Mouse (Mus musculus): Measurements from ENCODE around the gene Cacna1d. TPM values are rescaled to one million over a fixed set of nuclear protein-coding genes. Genes with fewer than 3 reads are reported as not detected.

Cacna1d gene
- polyA plus RNA-seq, 1 experiment from 2014 or later = 1.5 TPM

GRCm38 (mm10) chr14:30045704-30046220, 445.5 kb downstream of the Cacna1d start:
- Histone ChIP-seq H3K4me3 (ENCODE audit: low read depth, low read length) (no peak overlapping the region), H3K4me2 (replicated peaks; ENCODE audit: low read depth) (no peak overlapping the region), H3K27ac (ENCODE audit: low read depth, low read length) (no peak overlapping the region), H3K9me3 (ENCODE audit: control insufficient read depth) (no peaks in the 10 kb centered on the region), H3K36me3 (ENCODE audit: control insufficient read depth, insufficient read depth) (no peaks in the 10 kb centered on the region; the same call in 1 of the 2 replicates), H3K27me3 (replicated peaks; ENCODE audit: control insufficient read depth, insufficient read depth, low read length) (no peaks in the 10 kb centered on the region), H3K9ac (ENCODE audit: low read depth, low read length) (no peak overlapping the region), H3K4me1 (replicated peaks; ENCODE audit: control insufficient read depth, insufficient read depth, low read length) (no peaks in the 10 kb centered on the region)
- ATAC-seq = no peak
- WGBS = 75% methylated on average over 8 of the region's 8 CpGs
- no peak for TF ChIP-seq CTCF (IDR thresholded peaks at IDR 0.05; ENCODE audit: low read depth)

GRCm38 (mm10) chr14:30045239-30045638, 446.0 kb downstream of the Cacna1d start:
- no peak overlapping the region for H3K4me3 ChIP-seq (ENCODE audit: low read depth, low read length)
- no peak overlapping the region for H3K27ac ChIP-seq (ENCODE audit: low read depth, low read length)
- H3K36me3 ChIP-seq (ENCODE audit: control insufficient read depth, insufficient read depth) = no peaks in the 10 kb centered on the region; the same call in 1 of the 2 replicates
- WGBS = 61% methylated on average over 10 of the region's 10 CpGs
- ATAC-seq = no peak
- H3K9me3 ChIP-seq (ENCODE audit: control insufficient read depth) = no peaks in the 10 kb centered on the region
- no peak for TF ChIP-seq CTCF (IDR thresholded peaks at IDR 0.05; ENCODE audit: low read depth)
- H3K9ac ChIP-seq (ENCODE audit: low read depth, low read length) = no peak overlapping the region
- H3K4me1 ChIP-seq (replicated peaks; ENCODE audit: control insufficient read depth, insufficient read depth, low read length) = no peaks in the 10 kb centered on the region
- H3K27me3 ChIP-seq (replicated peaks; ENCODE audit: control insufficient read depth, insufficient read depth, low read length) = no peaks in the 10 kb centered on the region
- no peak overlapping the region for H3K4me2 ChIP-seq (replicated peaks; ENCODE audit: low read depth)

GRCm38 (mm10) chr14:30043356-30043940, 447.8 kb downstream of the Cacna1d start:
- WGBS = 84% methylated on average over 7 of the region's 7 CpGs
- no peak overlapping the region for H3K9ac ChIP-seq (ENCODE audit: low read depth, low read length)
- no peak overlapping the region for H3K27ac ChIP-seq (ENCODE audit: low read depth, low read length)
- TF ChIP-seq CTCF (IDR thresholded peaks at IDR 0.05; ENCODE audit: low read depth) = no peak
- H3K36me3 ChIP-seq (ENCODE audit: control insufficient read depth, insufficient read depth) = no peaks in the 10 kb centered on the region; the same call in 1 of the 2 replicates
- no peaks in the 10 kb centered on the region for H3K4me1 ChIP-seq (replicated peaks; ENCODE audit: control insufficient read depth, insufficient read depth, low read length)
- H3K27me3 ChIP-seq (replicated peaks; ENCODE audit: control insufficient read depth, insufficient read depth, low read length) = no peaks in the 10 kb centered on the region
- no peaks in the 10 kb centered on the region for H3K9me3 ChIP-seq (ENCODE audit: control insufficient read depth)
- H3K4me3 ChIP-seq (ENCODE audit: low read depth, low read length) = no peak overlapping the region
- ATAC-seq = no peak
- no peak overlapping the region for H3K4me2 ChIP-seq (replicated peaks; ENCODE audit: low read depth)

GRCm38 (mm10) chr14:30041836-30042235, 449.4 kb downstream of the Cacna1d start:
- ATAC-seq = peak; percentile 36; the same call in 1 of the 2 replicates
- 0 out of 2 replicates have a peak, but pooled peaks have one; percentile 25 for TF ChIP-seq CTCF (IDR thresholded peaks at IDR 0.05; ENCODE audit: low read depth)
- 74% methylated on average over 9 of the region's 9 CpGs for WGBS

GRCm38 (mm10) chr14:30039413-30039812, 451.8 kb downstream of the Cacna1d start:
- H3K36me3 ChIP-seq (ENCODE audit: control insufficient read depth, insufficient read depth) = peaks cover 15% of the 10 kb centered on the region; the same call in 1 of the 2 replicates
- H3K27ac ChIP-seq (ENCODE audit: low read depth, low read length) = no peak overlapping the region
- H3K9me3 ChIP-seq (ENCODE audit: control insufficient read depth) = no peaks in the 10 kb centered on the region
- H3K4me3 ChIP-seq (ENCODE audit: low read depth, low read length) = no peak overlapping the region
- H3K4me1 ChIP-seq (replicated peaks; ENCODE audit: control insufficient read depth, insufficient read depth, low read length) = no peaks in the 10 kb centered on the region
- no peak for ATAC-seq
- H3K27me3 ChIP-seq (replicated peaks; ENCODE audit: control insufficient read depth, insufficient read depth, low read length) = no peaks in the 10 kb centered on the region
- no peak for TF ChIP-seq CTCF (IDR thresholded peaks at IDR 0.05; ENCODE audit: low read depth)
- 47% methylated on average over 4 of the region's 4 CpGs for WGBS
- no peak overlapping the region for H3K9ac ChIP-seq (ENCODE audit: low read depth, low read length)
- H3K4me2 ChIP-seq (replicated peaks; ENCODE audit: low read depth) = no peak overlapping the region

More at GRCm38 (mm10) chr14:30041836-30042235, 449.4 kb downstream of the Cacna1d start:
- Histone ChIP-seq H3K4me2 (replicated peaks; ENCODE audit: low read depth) (no peak overlapping the region), H3K27ac (ENCODE audit: low read depth, low read length) (no peak overlapping the region), H3K36me3 (ENCODE audit: control insufficient read depth, insufficient read depth) (no peaks in the 10 kb centered on the region; the same call in 1 of the 2 replicates), H3K9me3 (ENCODE audit: control insufficient read depth) (no peaks in the 10 kb centered on the region), H3K27me3 (replicated peaks; ENCODE audit: control insufficient read depth, insufficient read depth, low read length) (no peaks in the 10 kb centered on the region), H3K9ac (ENCODE audit: low read depth, low read length) (no peak overlapping the region), H3K4me3 (ENCODE audit: low read depth, low read length) (no peak overlapping the region), H3K4me1 (replicated peaks; ENCODE audit: control insufficient read depth, insufficient read depth, low read length) (no peaks in the 10 kb centered on the region)

- Histone ChIP-seq H3K9ac (ENCODE audit: low read depth, low read length) (no peak overlapping the region), H3K4me3 (ENCODE audit: low read depth, low read length) (no peak overlapping the region), H3K9me3 (ENCODE audit: control insufficient read depth) (no peaks in the 10 kb centered on the region), H3K36me3 (ENCODE audit: control insufficient read depth, insufficient read depth) (peaks cover 15% of the 10 kb centered on the region; the same call in 1 of the 2 replicates), H3K4me2 (replicated peaks; ENCODE audit: low read depth) (no peak overlapping the region), H3K4me1 (replicated peaks; ENCODE audit: control insufficient read depth, insufficient read depth, low read length) (no peaks in the 10 kb centered on the region), H3K27ac (ENCODE audit: low read depth, low read length) (no peak overlapping the region), H3K27me3 (replicated peaks; ENCODE audit: control insufficient read depth, insufficient read depth, low read length) (no peaks in the 10 kb centered on the region)
- WGBS = 92% methylated on average over 18 of the region's 18 CpGs
- no peak for ATAC-seq
- no peak for TF ChIP-seq CTCF (IDR thresholded peaks at IDR 0.05; ENCODE audit: low read depth)
These were observed 452.8 kb downstream of the Cacna1d start for GRCm38 (mm10) chr14:30038431-30038830.

Data from intestine, postnatal 0 days (tissue).